ENCODE assay signal across 34 mouse cellular contexts in the genomic region with DNA sequence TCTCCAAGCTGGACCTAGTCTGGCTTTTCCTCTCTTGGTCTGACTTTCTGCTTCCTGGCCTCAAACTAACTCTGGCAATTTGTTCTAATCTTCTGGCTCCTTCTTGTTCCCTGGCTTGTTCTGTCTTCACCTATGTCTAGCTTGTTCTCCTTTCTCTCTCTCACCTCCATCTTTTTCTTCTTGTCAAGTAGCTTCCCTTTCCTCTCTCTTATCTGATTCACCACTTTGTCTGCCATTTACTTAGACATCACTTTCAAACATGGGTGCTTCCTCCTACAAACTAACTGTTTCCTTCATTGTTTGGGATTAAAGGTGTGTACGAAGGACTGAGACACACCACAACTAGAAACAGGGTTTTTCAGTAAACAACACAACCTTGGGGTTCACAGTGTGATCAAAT. TPM values are rescaled to one million over a fixed set of nuclear protein-coding genes. Genes with fewer than 3 reads are reported as not detected.
"Had no signal": no experiment of that assay in that cellular context is flagged by ENCODE, and none has a peak within 500 bp of the region (broad histone marks: within the 10 kb centered on the region; RNA-seq: fewer than 3 reads in every experiment).

No protein-coding gene starts in this region.

- DNase-seq: left cerebral cortex, postnatal 4 days; liver; liver, embryonic 13.5 days; liver, postnatal 0 days; lung, adult 18-20 months; lung, adult 2 months; lung, embryonic 14.5 days; lung, postnatal 10 days; lung, postnatal 14 days; lung, postnatal 36 days; lung, postnatal 4 days; midbrain, embryonic 14.5 days had no signal

- ATAC-seq: liver, embryonic 12.5 days; liver, postnatal 0 days; lung, postnatal 0 days; midbrain, embryonic 13.5 days; midbrain, embryonic 15.5 days; midbrain, embryonic 16.5 days had no signal

- H3K27ac ChIP-seq: limb, embryonic 10.5 days; limb, embryonic 12.5 days; limb, embryonic 13.5 days; limb, embryonic 15.5 days; liver, embryonic 12.5 days; liver, embryonic 13.5 days; liver, embryonic 14.5 days; liver, embryonic 15.5 days; lung, embryonic 15.5 days; macrophage; midbrain, embryonic 10.5 days; midbrain, embryonic 12.5 days; midbrain, embryonic 13.5 days; midbrain, embryonic 15.5 days had no signal

- H3K9me3 ChIP-seq: limb, embryonic 10.5 days; limb, embryonic 12.5 days; limb, embryonic 13.5 days; limb, embryonic 15.5 days; liver, embryonic 12.5 days; liver, embryonic 13.5 days; liver, embryonic 15.5 days; lung, embryonic 15.5 days; megakaryocyte, embryonic 14.5 days; midbrain, embryonic 10.5 days; midbrain, embryonic 12.5 days; midbrain, embryonic 13.5 days; midbrain, embryonic 15.5 days had no signal

- H3K4me3 ChIP-seq: limb, embryonic 10.5 days; limb, embryonic 12.5 days; limb, embryonic 13.5 days; limb, embryonic 15.5 days; liver, embryonic 12.5 days; liver, embryonic 13.5 days; liver, embryonic 15.5 days; lung, embryonic 15.5 days; megakaryocyte, embryonic 14.5 days; midbrain, embryonic 10.5 days; midbrain, embryonic 12.5 days; midbrain, embryonic 13.5 days; midbrain, embryonic 15.5 days; myocyte had no signal

- H3K9ac ChIP-seq: limb, embryonic 12.5 days; limb, embryonic 13.5 days; limb, embryonic 15.5 days; liver, embryonic 12.5 days; liver, embryonic 13.5 days; liver, embryonic 14.5 days; liver, embryonic 15.5 days; liver, postnatal 0 days; lung, embryonic 14.5 days; lung, embryonic 15.5 days; midbrain, embryonic 12.5 days; midbrain, embryonic 13.5 days; midbrain, embryonic 15.5 days had no signal

- H3K4me2 ChIP-seq: limb, embryonic 12.5 days; limb, embryonic 13.5 days; limb, embryonic 15.5 days; liver, embryonic 11.5 days; liver, embryonic 12.5 days; liver, embryonic 13.5 days; liver, embryonic 15.5 days; lung, embryonic 14.5 days; lung, embryonic 15.5 days; midbrain, embryonic 11.5 days; midbrain, embryonic 12.5 days; midbrain, embryonic 13.5 days; midbrain, embryonic 15.5 days had no signal

- H3K27me3 ChIP-seq: limb, embryonic 12.5 days; limb, embryonic 13.5 days; limb, embryonic 15.5 days; liver, embryonic 12.5 days; liver, embryonic 13.5 days; liver, embryonic 15.5 days; lung, embryonic 15.5 days; midbrain, embryonic 12.5 days; midbrain, embryonic 13.5 days; midbrain, embryonic 15.5 days had no signal

RNA-seq across cellular contexts. Expression of gene Mxra7, which starts 7.1 kb away (rescaled TPM):
- total RNA-seq: megakaryocyte, adult 5-6 weeks; megakaryocyte-erythroid progenitor cell, adult 5-6 weeks; monocyte, adult 5-6 weeks had no signal
- polyA plus RNA-seq: macrophage had no signal
